Mouse (Mus musculus) hindbrain, embryonic 11.5 days (tissue): ENCODE results near the gene Atp6v1g2. TPM values are rescaled to one million over a fixed set of nuclear protein-coding genes. Genes with fewer than 3 reads are reported as not detected.

Experiments used
- ATAC-seq: fragments of 200-750 bp; cut with Nextera tagmentation; 2 replicates; pipeline ENCODE4 v1.8.0; 2017; ENCODE audit warnings: mild to moderate bottlenecking, moderate TSS enrichment, moderate library complexity; ENCODE audit not compliant: low FRiP score
- DNase-seq: peaks from one replicate; pipeline ENCODE4 v3.0.0-alpha.2; 2015; ENCODE audit warnings: low spot score
- H3K27ac ChIP-seq: fragments of 300-500 bp; sonication (generic); 2 replicates; pipeline ENCODE4 v1.5.1; 2014; ENCODE audit warnings: mild to moderate bottlenecking, low read depth, low read length
- H3K27me3 ChIP-seq: fragments of 300-500 bp; sonication (generic); 2 replicates; pipeline ENCODE4 v1.6.1; 2014; ENCODE audit warnings: mild to moderate bottlenecking, low read length, moderate library complexity, mixed read lengths; ENCODE audit not compliant: control insufficient read depth, insufficient read depth
- H3K36me3 ChIP-seq: fragments of 300-500 bp; sonication (generic); 2 replicates; pipeline ENCODE4 v1.6.1; 2014; ENCODE audit warnings: mild to moderate bottlenecking, low read length, moderate library complexity, mixed read lengths; ENCODE audit not compliant: control insufficient read depth, insufficient read depth
- H3K4me1 ChIP-seq: fragments of 300-500 bp; sonication (generic); replicated peaks from 2 replicates; pipeline ENCODE4 v1.6.1; 2014; ENCODE audit warnings: low read length, mixed read lengths; ENCODE audit not compliant: control insufficient read depth, insufficient read depth
- H3K4me2 ChIP-seq: fragments of 300-500 bp; sonication (generic); replicated peaks from 2 replicates; pipeline ENCODE4 v1.6.1; 2014; ENCODE audit warnings: mild to moderate bottlenecking, low read depth, low read length
- H3K4me3 ChIP-seq: fragments of 300-500 bp; sonication (generic); 2 replicates; pipeline ENCODE4 v1.5.1; 2014; ENCODE audit warnings: low read depth, low read length
- H3K9ac ChIP-seq: fragments of 300-500 bp; sonication (generic); 2 replicates; pipeline ENCODE4 v1.6.1; 2014; ENCODE audit warnings: low read depth, low read length
- H3K9me3 ChIP-seq: fragments of 300-500 bp; sonication (generic); 2 replicates; pipeline ENCODE4 v1.6.1; 2016; ENCODE audit warnings: low read length; ENCODE audit not compliant: control insufficient read depth
- WGBS: fragments of 180-500 bp; shearing (Covaris S2); extraction: QIAGEN DNeasy Blood & Tissue Kit; methylation state at CpG from one replicate; pipeline ENCODE4 v1.1.7; 2014; 5-methylcytosine and 5-hydroxymethylcytosine counted together
- polyA plus RNA-seq: library from polyadenylated mRNA; unstranded; fragments of >200 nt; fragmentation: Nextera tagmentation; extraction: Ambion mirVana; gene quantifications from 2 replicates; pipeline ENCODE4 v1.2.1, GENCODE M21; 2014

Atp6v1g2 gene
- polyA plus RNA-seq, 1 experiment from 2014 or later: 14.7 TPM

- no peak for DNase-seq
- ATAC-seq: no peak
- 88% methylated on average over 11 of the region's 11 CpGs for WGBS
- peaks cover 18% of the 10 kb centered on the region for H3K27me3 ChIP-seq
- H3K4me1 ChIP-seq: peaks cover 2% of the 10 kb centered on the region; the same call in 1 of the 2 replicates
- H3K36me3 ChIP-seq: no peaks in the 10 kb centered on the region
- H3K9me3 ChIP-seq: no peaks in the 10 kb centered on the region
- no peak overlapping the region for H3K27ac ChIP-seq
- no peak overlapping the region for H3K4me3 ChIP-seq
- no peak overlapping the region for H3K9ac ChIP-seq
- H3K4me2 ChIP-seq: no peak overlapping the region
These were observed 33.1 kb upstream of the Atp6v1g2 start for GRCm38 (mm10) chr17:35200398-35200797.

- DNase-seq (no peak), ATAC-seq (no peak)
- peaks cover 10% of the 10 kb centered on the region for H3K27me3 ChIP-seq
- H3K27ac ChIP-seq: no peak overlapping the region
- no peaks in the 10 kb centered on the region for H3K4me1 ChIP-seq
- H3K9me3 ChIP-seq: no peaks in the 10 kb centered on the region
- no peak overlapping the region for H3K4me2 ChIP-seq
- 69% methylated on average over 11 of the region's 11 CpGs for WGBS
- no peak overlapping the region for H3K4me3 ChIP-seq
- no peaks in the 10 kb centered on the region for H3K36me3 ChIP-seq
- H3K9ac ChIP-seq: no peak overlapping the region
These were observed 32.3 kb upstream of the Atp6v1g2 start for GRCm38 (mm10) chr17:35201128-35201527.

DNA sequence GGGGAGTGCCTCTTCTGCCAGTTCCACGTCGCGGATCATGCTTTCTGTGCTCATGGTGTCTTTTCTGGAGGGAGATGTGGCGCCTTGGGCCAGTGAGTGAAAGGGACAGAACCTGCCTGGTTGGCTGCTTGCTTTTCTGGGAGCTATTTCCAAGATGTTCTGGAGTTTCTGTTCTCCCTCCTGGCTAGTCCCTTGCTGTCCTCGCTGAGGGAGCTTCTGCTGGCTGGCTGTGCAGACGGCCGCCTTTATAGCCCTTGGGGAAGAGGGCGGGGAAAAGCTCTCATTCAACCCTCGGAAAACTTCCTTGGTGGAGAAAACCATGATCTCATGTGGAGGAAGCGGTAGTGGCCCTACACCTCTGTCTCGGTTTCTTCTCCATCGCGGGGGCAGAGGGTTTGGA is 31.7 kb upstream of the Atp6v1g2 start, which contains the start of gene Tnf:
TSS of gene Tnf (minus strand) at position 221 of the 400 bp plus-strand sequence.
- no peak within 1 kb of the TSS for H3K4me2 ChIP-seq
- ATAC-seq (no peak), DNase-seq (no peak)
- no peaks in the 10 kb centered on the region for H3K36me3 ChIP-seq
- peaks cover 6% of the 10 kb centered on the region for H3K27me3 ChIP-seq
- WGBS: 48% methylated on average over 13 of the region's 13 CpGs
- H3K4me1 ChIP-seq: no peaks in the 10 kb centered on the region
- no peak within 1 kb of the TSS for H3K4me3 ChIP-seq
- no peak within 1 kb of the TSS for H3K27ac ChIP-seq
- H3K9ac ChIP-seq: no peak within 1 kb of the TSS
- H3K9me3 ChIP-seq: no peaks in the 10 kb centered on the region

DNA sequence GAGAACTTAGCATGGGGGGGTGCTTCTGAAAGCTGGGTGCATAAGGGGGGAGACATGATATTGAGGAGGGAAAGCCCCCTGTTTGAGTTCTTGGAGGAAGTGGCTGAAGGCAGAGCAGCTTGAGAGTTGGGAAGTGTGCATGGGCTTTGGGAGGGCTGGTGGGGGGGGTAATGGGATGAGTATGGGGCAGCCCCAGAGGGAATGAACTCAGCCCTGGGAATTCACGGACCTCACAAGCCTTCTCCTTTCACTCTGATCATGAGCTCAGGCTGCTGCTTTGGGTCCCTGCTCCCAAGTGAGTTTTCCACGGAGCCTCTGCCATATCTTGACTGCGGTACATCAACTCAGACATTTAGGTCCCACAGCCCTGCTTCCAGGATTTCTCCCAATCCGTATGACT is 31.0 kb upstream of the Atp6v1g2 start:
- 73% methylated on average over 4 of the region's 4 CpGs for WGBS
- DNase-seq (no peak), ATAC-seq (no peak)
- Histone ChIP-seq H3K27ac (no peak overlapping the region), H3K4me1 (no peaks in the 10 kb centered on the region), H3K4me2 (no peak overlapping the region), H3K4me3 (no peak overlapping the region), H3K36me3 (no peaks in the 10 kb centered on the region), H3K27me3 (peaks cover 6% of the 10 kb centered on the region), H3K9ac (no peak overlapping the region), H3K9me3 (no peaks in the 10 kb centered on the region)

GRCm38 (mm10) chr17:35204494-35205379 is 28.7 kb upstream of the Atp6v1g2 start, which contains the start of gene Lta:
Gene Lta (minus strand): TSS chr17:35205351.
- no peaks in the 10 kb centered on the region for H3K36me3 ChIP-seq
- no peak for ATAC-seq
- 26% methylated on average over 20 of the region's 20 CpGs for WGBS
- H3K27me3 ChIP-seq: peaks cover 2% of the 10 kb centered on the region; the same call in 1 of the 2 replicates
- H3K4me1 ChIP-seq: no peaks in the 10 kb centered on the region
- no peak within 1 kb of the TSS for H3K27ac ChIP-seq
- no peak for DNase-seq
- no peak within 1 kb of the TSS for H3K4me2 ChIP-seq
- no peak within 1 kb of the TSS for H3K4me3 ChIP-seq
- no peaks in the 10 kb centered on the region for H3K9me3 ChIP-seq
- no peak within 1 kb of the TSS for H3K9ac ChIP-seq

DNA sequence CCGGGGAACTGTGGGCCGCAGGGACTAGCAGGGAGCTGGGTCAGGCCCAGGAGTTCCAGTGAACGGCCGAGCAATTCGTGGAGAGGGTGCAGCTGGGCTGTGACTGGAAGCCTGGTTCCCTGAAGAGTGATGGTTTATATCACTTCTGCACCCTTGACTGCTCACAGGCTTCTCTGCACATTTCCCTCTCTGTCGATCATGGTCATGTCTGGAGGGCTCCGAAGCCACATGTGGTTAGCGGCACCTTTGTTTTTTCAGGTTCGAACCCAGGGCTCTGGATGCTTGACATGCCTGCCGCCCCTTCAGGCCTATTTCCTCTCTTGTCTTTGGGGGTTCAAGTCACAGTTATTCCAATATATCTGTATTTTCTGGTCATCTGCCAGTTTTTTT is 28.1 kb upstream of the Atp6v1g2 start:
- Histone ChIP-seq H3K27ac (no peak overlapping the region), H3K27me3 (peaks cover 2% of the 10 kb centered on the region; the same call in 1 of the 2 replicates), H3K4me1 (no peaks in the 10 kb centered on the region), H3K4me2 (no peak overlapping the region), H3K36me3 (no peaks in the 10 kb centered on the region), H3K9me3 (no peaks in the 10 kb centered on the region), H3K4me3 (no peak overlapping the region), H3K9ac (no peak overlapping the region)
- DNase-seq (no peak), ATAC-seq (no peak)
- WGBS: 56% methylated on average over 10 of the region's 10 CpGs

DNA sequence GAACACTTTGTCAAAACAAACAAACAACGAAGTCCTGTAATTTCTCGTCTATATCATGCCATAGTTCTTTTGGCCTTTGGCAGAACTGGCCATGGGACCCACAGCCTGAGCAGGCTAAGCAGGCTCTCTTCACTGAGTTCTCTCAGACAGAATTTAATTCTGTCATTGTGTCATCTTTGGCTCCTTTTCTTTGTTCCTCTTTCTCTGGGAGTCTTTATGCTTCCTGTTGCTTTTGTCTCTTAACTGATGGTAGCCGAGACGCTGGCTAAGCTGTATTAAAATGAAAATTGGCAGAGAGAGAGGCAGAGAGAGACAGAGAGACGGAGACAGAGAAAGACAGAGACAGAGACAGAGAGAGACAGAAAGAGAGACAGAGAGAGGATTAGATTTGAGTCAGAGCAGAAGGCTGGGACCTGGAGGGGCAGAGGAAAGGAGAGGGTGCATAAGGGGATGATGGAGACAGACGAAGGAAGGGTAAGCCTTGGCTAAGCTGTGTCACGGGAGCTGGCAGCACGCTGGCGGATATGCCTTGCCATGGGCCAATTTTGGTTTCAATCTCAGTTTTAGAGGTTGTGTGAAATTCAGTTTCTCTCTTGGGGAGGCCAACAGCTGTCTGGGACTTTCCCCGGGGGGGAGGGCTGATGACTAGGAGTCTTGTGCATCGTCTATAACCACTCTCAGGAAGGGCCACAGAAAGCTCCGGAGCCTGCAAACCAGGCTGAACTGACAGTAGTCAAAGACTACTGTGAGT is 23.5 kb upstream of the Atp6v1g2 start:
- Histone ChIP-seq H3K4me3 (no peak overlapping the region), H3K9ac (no peak overlapping the region), H3K36me3 (no peaks in the 10 kb centered on the region), H3K9me3 (no peaks in the 10 kb centered on the region), H3K27ac (no peak overlapping the region), H3K4me1 (no peaks in the 10 kb centered on the region), H3K27me3 (no peaks in the 10 kb centered on the region), H3K4me2 (no peak overlapping the region)
- no peak for DNase-seq
- 79% methylated on average over 12 of the region's 12 CpGs for WGBS
- ATAC-seq: no peak

GRCm38 (mm10) chr17:35210593-35210992 is 22.9 kb upstream of the Atp6v1g2 start:
- Histone ChIP-seq H3K36me3 (no peaks in the 10 kb centered on the region), H3K4me1 (no peaks in the 10 kb centered on the region), H3K27ac (no peak overlapping the region), H3K9ac (no peak overlapping the region), H3K4me3 (no peak overlapping the region), H3K4me2 (no peak overlapping the region), H3K9me3 (no peaks in the 10 kb centered on the region), H3K27me3 (no peaks in the 10 kb centered on the region)
- no peak for ATAC-seq
- no peak for DNase-seq
- 83% methylated on average over 3 of the region's 3 CpGs for WGBS
